Mouse (Mus musculus): Measurements from ENCODE around the gene Arhgap8. TPM values are rescaled to one million over a fixed set of nuclear protein-coding genes. Genes with fewer than 3 reads are reported as not detected.
"Not testable (repeated sequence)": the region's sequence is repeated elsewhere in the genome, so short reads cannot be mapped to it uniquely, and the experiment has no call there.

Arhgap8 gene
- total RNA-seq, 2 experiments from 2014 or later, result 0.40 TPM; not detected in 1

- intact Hi-C loops (cut with DNase I), result no loop called here
- no peak for DNase-seq (ENCODE audit: low spot score in 2 of 2)
Observed at GRCm38 (mm10) chr15:84724199-84724598, 4.3 kb downstream of the Arhgap8 start.

DNA sequence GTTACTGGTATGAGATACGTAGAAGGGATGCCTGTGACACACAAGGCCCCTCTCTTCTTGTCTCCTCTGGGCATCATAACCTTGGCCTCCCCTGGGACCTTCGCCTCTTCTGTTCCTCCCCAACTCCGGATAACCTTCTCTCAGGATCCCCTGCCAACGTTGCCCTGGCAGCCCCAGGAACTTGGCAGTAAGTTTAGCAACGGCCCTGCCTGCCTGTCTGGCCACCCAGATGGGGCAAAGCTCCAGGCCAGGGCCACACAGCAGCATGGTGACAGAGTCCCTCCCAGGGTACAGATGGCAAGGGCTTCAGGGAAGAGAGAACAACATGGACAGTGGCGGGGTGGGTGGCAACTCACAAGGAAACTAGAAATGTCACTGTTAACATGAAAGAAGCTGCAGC is 9.8 kb downstream of the Arhgap8 start:
- intact Hi-C loops (cut with DNase I), result no loop called here
- DNase-seq (ENCODE audit: low spot score in 2 of 2), result peak; percentile 19 to 37

DNA sequence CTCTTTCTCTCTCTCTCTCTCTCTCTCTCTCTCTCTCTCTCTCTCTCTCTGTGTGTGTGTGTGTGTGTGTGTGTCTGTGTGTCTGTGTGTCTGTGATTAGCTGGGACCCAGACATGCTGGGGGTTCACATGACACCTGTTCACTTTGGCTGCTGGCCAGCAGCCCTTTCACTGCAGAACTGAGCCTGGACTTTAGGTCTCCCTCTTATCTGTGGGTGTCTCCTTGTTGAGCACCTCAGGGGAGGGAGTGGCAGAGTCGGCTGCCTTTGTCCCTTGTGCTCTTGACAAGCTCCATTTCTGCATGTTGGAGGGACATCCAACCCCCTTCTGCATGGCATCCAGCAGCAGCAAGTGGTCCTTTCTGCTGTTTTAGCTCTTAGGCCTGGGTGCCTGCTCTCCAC is 11.0 kb downstream of the Arhgap8 start:
- no peak for DNase-seq (ENCODE audit: low spot score in 2 of 2)
- intact Hi-C loops (cut with DNase I), result no loop called here

DNA sequence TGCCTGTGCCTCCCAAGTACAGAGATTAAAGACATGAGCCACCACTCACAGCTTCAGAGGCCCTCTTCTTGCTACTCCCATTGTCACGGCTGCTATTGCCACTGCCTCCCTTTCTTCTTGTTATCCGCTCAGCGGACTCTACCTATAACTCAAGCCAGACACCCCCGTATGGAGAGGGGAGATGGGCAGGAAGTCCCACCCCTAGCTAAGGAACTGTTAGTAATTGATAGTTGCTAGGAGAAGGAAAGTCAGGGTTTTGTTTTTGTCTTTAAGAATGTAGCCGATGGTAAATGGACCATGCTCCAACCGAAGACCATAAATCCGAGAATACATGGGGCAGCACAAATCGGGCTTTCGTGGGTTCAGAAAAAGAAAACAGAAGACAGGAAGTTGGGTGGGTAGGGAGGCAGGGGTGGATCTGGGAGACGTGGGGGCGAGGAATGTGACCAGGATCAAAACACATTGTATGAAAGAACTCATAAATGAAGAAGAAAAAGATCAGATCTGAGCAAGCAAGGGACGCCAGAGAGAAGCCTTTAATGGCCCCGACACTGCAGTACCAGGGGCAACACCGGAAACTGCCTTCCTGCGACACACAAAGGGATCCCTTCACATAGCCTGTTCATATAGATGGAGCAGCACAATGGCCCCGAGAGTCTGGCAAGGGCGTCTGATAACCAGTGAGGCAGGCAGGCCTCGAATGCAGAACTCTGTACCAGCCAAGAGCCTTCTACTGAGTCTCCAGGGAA is 12.0 kb downstream of the Arhgap8 start:
- intact Hi-C loops (cut with DNase I), result no loop called here
- no peak for DNase-seq (ENCODE audit: low spot score in 2 of 2)

- no peak for DNase-seq (ENCODE audit: low spot score in 2 of 2)
Observed at GRCm38 (mm10) chr15:84732425-84732749, 12.5 kb downstream of the Arhgap8 start.

GRCm38 (mm10) chr15:84736346-84736993 is 16.6 kb downstream of the Arhgap8 start:
- DNase-seq (ENCODE audit: low spot score in 2 of 2), result no peak
- intact Hi-C loops (cut with DNase I), result no loop called here

More at GRCm38 (mm10) chr15:84732425-84732749, 12.5 kb downstream of the Arhgap8 start:
- intact Hi-C loops (cut with DNase I), result no loop called here

- no peak for DNase-seq (ENCODE audit: low spot score in 2 of 2)
- intact Hi-C loops (cut with DNase I), result no loop called here
Observed at GRCm38 (mm10) chr15:84736994-84737346, 17.1 kb downstream of the Arhgap8 start.

DNA sequence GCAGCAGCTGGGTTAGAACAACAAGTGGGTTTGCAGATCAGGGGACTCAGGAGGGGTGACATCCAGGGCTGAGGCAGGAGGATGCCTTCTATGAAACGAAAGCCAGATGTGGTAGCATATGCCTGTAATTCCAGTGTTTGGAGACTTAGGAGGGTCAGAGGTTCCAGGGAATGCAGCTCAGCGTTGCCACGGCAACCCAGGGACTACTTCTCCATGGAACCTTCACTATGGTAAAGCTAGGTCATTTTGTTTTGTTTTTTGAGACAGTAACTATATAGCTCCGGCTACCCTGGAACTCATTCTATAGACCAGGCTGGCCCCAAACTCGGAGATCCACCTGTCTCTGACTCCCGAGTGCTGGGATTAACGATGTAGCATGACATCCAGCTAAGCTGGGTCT is 18.4 kb downstream of the Arhgap8 start:
- DNase-seq (ENCODE audit: low spot score in 2 of 2), result no peak
- intact Hi-C loops (cut with DNase I), result no loop called here

GRCm38 (mm10) chr15:84741573-84741972 is 21.7 kb downstream of the Arhgap8 start:
- no peak for DNase-seq (ENCODE audit: low spot score in 2 of 2)
- intact Hi-C loops (cut with DNase I), result no loop called here

- DNase-seq (ENCODE audit: low spot score in 2 of 2), result no peak
- intact Hi-C loops (cut with DNase I), result no loop called here
Observed at GRCm38 (mm10) chr15:84743347-84743746, 23.5 kb downstream of the Arhgap8 start.

- intact Hi-C loops (cut with DNase I), result no loop called here
- no peak for DNase-seq (ENCODE audit: low spot score in 2 of 2)
Observed at GRCm38 (mm10) chr15:84744308-84744707, 24.5 kb downstream of the Arhgap8 start.

GRCm38 (mm10) chr15:84745831-84746230 is 26.0 kb downstream of the Arhgap8 start:
- no peak for DNase-seq (ENCODE audit: low spot score in 2 of 2)
- intact Hi-C loops (cut with DNase I), result no loop called here

- intact Hi-C loops (cut with DNase I), result loop anchor here (5.0 to 10.0 kb wide), 2 partner anchors 140 to 167 kb away; partner anchors contain the start of genes Gm29666 and Nup50
- DNase-seq (ENCODE audit: low spot score in 2 of 2), result peak; percentile 58 to 80
Observed at GRCm38 (mm10) chr15:84754987-84755386, 35.1 kb downstream of the Arhgap8 start.

GRCm38 (mm10) chr15:84756426-84756825 is 36.6 kb downstream of the Arhgap8 start:
- intact Hi-C loops (cut with DNase I), result loop anchor here (5.0 to 10.0 kb wide), 2 partner anchors 138 to 166 kb away; partner anchors contain the start of genes Gm29666 and Nup50
- peak; percentile 62 to 63 for DNase-seq (ENCODE audit: low spot score in 2 of 2)

DNA sequence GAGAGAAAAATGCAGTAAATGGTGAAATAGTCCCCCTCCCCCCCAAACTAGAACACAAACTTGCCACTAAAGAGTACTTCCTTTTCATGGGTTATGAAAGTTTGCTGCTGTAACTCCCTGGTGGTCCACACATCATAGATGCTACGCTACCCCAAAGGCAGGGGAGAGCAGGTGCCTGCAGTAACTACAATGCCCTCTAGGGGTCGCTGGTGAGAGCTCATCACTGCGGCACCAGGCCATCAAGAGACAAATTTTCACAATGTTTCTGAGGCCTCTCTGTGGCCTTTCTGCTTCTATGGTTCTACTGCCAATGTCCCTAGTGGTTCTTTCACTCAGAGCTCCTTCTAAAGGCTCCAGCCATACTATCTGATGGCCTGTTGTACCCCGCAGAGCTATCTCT is 38.6 kb downstream of the Arhgap8 start:
- intact Hi-C loops (cut with DNase I), result loop anchor here (5.0 to 10.0 kb wide), 2 partner anchors 136 to 164 kb away; partner anchors contain the start of genes Gm29666 and Nup50
- DNase-seq (ENCODE audit: low spot score in 2 of 2), result peak; percentile 45 to 58

DNA sequence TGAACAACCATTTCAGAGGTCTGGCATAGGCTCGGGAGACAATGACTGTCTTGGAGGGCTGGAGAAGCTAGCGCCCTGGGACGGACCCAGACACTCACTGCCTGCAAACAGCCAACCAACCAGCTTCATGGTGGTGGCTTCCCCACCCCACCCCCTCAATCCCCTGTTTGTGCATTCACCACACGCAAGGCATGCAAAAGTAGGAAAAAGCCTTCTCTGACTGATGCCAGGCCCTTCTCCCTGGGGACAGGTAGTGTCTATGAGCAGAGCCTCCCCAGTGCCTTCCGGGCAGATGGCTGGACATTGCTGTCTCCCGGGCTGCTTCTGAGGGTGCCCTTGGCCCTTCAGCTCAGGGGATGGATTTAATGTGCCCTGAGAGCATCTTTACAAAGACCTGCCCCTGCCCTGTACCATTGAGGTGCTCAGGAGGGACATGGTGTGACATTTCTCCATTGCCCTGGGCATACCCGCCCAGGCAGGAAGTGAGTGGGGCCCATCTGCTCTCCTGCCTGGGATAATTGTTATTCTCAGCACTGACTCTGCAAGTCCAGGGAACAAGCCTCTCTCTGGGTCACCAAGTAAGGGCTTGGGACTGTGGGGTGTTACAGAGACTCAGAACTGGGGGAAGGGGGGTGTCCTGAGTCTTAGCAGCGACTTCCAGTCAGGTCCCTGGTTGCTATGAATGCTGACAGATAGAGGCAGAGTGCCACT is 43.0 kb downstream of the Arhgap8 start:
- intact Hi-C loops (cut with DNase I), result no loop called here
- no peak for DNase-seq (ENCODE audit: low spot score in 2 of 2)

DNA sequence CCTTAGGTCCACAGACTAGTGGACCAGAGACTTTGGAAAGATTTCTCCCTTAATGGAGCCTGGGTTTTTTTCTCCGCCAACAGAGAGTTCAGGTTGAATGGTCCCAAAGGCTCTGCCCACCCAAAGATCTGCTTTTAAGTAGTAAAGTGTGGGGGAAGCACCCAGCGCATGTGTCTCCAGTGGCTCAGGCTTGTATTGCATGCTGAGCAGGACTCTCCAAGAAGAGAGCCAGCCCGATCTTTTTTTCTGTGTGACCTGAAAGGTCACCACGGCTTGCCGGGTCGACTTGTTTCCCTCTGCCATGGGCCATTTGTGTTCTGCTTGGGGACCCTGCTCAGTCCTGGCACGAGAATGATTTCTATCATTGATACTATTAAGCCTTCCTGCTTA is 43.6 kb downstream of the Arhgap8 start:
- intact Hi-C loops (cut with DNase I), result no loop called here
- DNase-seq (ENCODE audit: low spot score in 2 of 2), result peak in 1 of 2 experiments; percentile 37

GRCm38 (mm10) chr15:84766621-84767020 is 46.8 kb downstream of the Arhgap8 start:
- intact Hi-C loops (cut with DNase I), result no loop called here
- no peak for DNase-seq (ENCODE audit: low spot score in 2 of 2)

GRCm38 (mm10) chr15:84768531-84768930 is 48.7 kb downstream of the Arhgap8 start:
- DNase-seq (ENCODE audit: low spot score in 2 of 2); intact Hi-C loops (cut with DNase I): not testable (repeated sequence)

- intact Hi-C loops (cut with DNase I), result loop anchor here (10.0 kb wide), 1 partner anchor 305 kb away; no protein-coding TSS in a partner anchor
- no peak for DNase-seq (ENCODE audit: low spot score in 2 of 2)
Observed at GRCm38 (mm10) chr15:84769641-84770341, 49.9 kb downstream of the Arhgap8 start.
